Mouse (Mus musculus) liver, embryonic 16.5 days (tissue): Measurements from ENCODE around the gene Atp5l. TPM values are rescaled to one million over a fixed set of nuclear protein-coding genes. Genes with fewer than 3 reads are reported as not detected.
A peak's percentile ranks its signal among the peaks of the same experiment; 100 is the strongest.

ENCODE experiments used
- ATAC-seq: fragments of 200-750 bp; cut with Nextera tagmentation; 2 replicates; pipeline ENCODE4 v1.8.0; 2017; ENCODE audit warnings: low read depth, mild to moderate bottlenecking, moderate number of reproducible peaks, moderate library complexity
- H3K27ac ChIP-seq: fragments of 300-500 bp; sonication (generic); 2 replicates; pipeline ENCODE4 v1.5.1; 2014; ENCODE audit warnings: mild to moderate bottlenecking, low read length
- H3K27me3 ChIP-seq: fragments of 300-500 bp; sonication (generic); 2 replicates; pipeline ENCODE4 v1.6.1; 2014; ENCODE audit warnings: low read depth, low read length, mixed read lengths; ENCODE audit not compliant: control insufficient read depth, insufficient read depth
- H3K36me3 ChIP-seq: fragments of 300-500 bp; sonication (generic); 2 replicates; pipeline ENCODE4 v1.6.1; 2014; ENCODE audit warnings: mild to moderate bottlenecking; ENCODE audit not compliant: control insufficient read depth, insufficient read depth
- H3K4me1 ChIP-seq: fragments of 300-500 bp; sonication (generic); 2 replicates; pipeline ENCODE4 v1.6.1; 2014; ENCODE audit warnings: low read depth, low read length, mixed read lengths; ENCODE audit not compliant: control insufficient read depth
- H3K4me2 ChIP-seq: fragments of 300-500 bp; sonication (generic); 2 replicates; pipeline ENCODE4 v1.6.1; 2014; ENCODE audit warnings: low read depth, low read length, mixed read lengths
- H3K4me3 ChIP-seq: fragments of 300-500 bp; sonication (generic); 2 replicates; pipeline ENCODE4 v1.5.1; 2014; ENCODE audit warnings: low read depth, mild to moderate bottlenecking, low read length
- H3K9ac ChIP-seq: fragments of 300-500 bp; sonication (generic); 2 replicates; pipeline ENCODE4 v1.6.1; 2014; ENCODE audit warnings: low read depth, low read length
- H3K9me3 ChIP-seq: fragments of 300-500 bp; sonication (generic); replicated peaks from 2 replicates; pipeline ENCODE4 v1.6.1; 2016; ENCODE audit warnings: low read length; ENCODE audit not compliant: control insufficient read depth
- WGBS: fragments of 180-500 bp; shearing (Covaris S2); extraction: QIAGEN DNeasy Blood & Tissue Kit; methylation state at CpG from one replicate; pipeline ENCODE4 v1.1.7; 2014; ENCODE audit not compliant: insufficient replicate concordance; 5-methylcytosine and 5-hydroxymethylcytosine counted together
- polyA plus RNA-seq: library from polyadenylated mRNA; unstranded; fragments of >200 nt; fragmentation: Nextera tagmentation; extraction: Ambion mirVana; gene quantifications from 2 replicates; pipeline ENCODE4 v1.2.1, GENCODE M21; 2015

The Atp5l gene
- polyA plus RNA-seq, 1 experiment from 2014 or later = 467 TPM

DNA sequence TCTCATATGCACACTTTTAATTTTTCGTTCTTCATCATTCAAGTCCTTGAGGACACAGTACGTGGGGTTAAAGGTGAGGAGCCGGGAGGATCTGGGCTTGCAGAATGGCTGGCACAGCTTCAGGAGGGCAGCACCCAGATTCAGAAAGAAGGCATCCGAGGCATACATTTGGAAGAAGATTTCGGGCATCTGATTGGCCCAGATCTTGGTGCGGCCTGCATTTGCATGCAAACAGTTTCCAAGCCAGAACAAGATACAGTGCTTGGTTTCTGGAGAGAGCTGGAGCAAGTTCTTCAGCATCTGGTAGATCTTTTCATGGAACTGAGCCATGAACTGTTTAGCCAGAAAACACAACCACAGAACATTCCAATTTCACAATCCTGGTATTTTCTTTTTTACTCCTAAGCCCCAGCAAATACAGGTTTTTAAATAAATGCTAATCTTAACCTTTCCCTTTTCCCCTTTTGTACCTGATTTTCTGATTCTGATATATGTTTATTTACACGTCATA is 25.7 kb upstream of the Atp5l start:
- H3K4me3 ChIP-seq = no peak overlapping the region
- no peaks in the 10 kb centered on the region for H3K27me3 ChIP-seq
- H3K9ac ChIP-seq = no peak overlapping the region
- no peak for ATAC-seq
- H3K36me3 ChIP-seq = peaks cover 44% of the 10 kb centered on the region
- 80% methylated on average over 7 of the region's 7 CpGs for WGBS
- H3K4me1 ChIP-seq = no peaks in the 10 kb centered on the region
- no peak overlapping the region for H3K27ac ChIP-seq
- no peak overlapping the region for H3K4me2 ChIP-seq
- no peaks in the 10 kb centered on the region for H3K9me3 ChIP-seq

DNA sequence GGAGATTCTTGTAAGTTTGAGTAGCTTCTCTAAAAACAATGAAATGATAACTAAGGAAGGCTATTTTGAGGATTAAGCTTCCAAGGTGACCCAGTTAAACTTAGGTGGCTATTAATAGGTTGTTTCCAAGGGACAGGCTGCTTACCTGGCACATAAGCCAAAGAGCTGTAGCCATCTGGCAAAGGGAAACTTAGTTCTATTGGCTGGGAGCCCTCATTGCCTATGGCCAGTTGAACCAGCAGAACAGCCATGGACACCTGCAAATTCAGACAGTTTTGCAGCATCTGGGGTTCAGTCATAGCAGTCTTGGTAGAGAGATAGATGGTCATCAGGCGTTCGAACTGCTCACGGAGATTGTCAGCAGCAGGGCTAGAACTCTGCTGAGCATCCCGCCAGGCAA is 21.9 kb upstream of the Atp5l start:
- Histone ChIP-seq H3K27ac (no peak overlapping the region), H3K4me2 (no peak overlapping the region), H3K4me3 (no peak overlapping the region), H3K9ac (no peak overlapping the region), H3K36me3 (peaks cover 32% of the 10 kb centered on the region), H3K9me3 (no peaks in the 10 kb centered on the region), H3K27me3 (no peaks in the 10 kb centered on the region), H3K4me1 (no peaks in the 10 kb centered on the region)
- WGBS = 91% methylated on average over 4 of the region's 4 CpGs
- ATAC-seq = no peak

DNA sequence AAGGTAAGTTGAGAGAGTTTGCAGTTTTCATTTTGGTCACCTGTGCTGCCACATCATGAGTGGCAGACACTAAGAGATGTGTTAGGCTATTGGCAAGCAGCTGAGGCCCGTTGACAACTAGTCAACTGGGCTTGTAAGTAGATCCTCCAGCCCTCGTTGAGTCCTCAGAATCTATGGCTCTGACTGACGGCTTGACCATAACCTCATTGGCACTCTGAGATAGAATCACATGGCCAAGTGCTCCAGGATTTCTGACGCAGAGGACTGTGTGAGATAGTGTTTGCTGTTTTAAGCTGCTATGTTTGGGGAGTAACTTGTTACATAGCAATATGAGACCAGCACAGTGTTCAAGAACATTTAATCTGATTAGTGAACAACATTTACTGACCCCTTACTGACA is 21.2 kb upstream of the Atp5l start:
- no peak overlapping the region for H3K4me2 ChIP-seq
- no peak overlapping the region for H3K4me3 ChIP-seq
- no peaks in the 10 kb centered on the region for H3K4me1 ChIP-seq
- 73% methylated on average over 4 of the region's 4 CpGs for WGBS
- H3K27me3 ChIP-seq = no peaks in the 10 kb centered on the region
- peaks cover 33% of the 10 kb centered on the region for H3K36me3 ChIP-seq
- H3K9ac ChIP-seq = no peak overlapping the region
- ATAC-seq = no peak
- H3K27ac ChIP-seq = no peak overlapping the region
- no peaks in the 10 kb centered on the region for H3K9me3 ChIP-seq

DNA sequence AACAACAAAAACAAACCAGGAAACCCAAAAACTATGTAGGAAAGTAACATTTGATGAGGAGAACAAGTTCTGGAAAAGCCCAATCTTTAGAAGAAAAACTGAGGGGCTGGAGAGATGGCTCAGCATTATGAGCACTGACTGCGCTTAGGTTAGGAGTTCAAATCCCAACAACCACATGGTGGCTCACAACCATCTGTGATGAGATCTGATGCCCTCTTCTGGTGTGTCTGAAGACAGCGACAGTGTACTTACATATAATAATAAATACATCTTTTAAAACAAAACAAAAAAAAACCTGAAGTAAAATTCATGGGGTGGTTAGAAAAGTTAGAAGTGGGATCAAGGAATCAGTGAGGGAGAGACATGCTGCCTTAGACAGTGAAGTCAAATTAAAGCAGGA is 1.0 kb upstream of the Atp5l start:
- H3K9me3 ChIP-seq = no peaks in the 10 kb centered on the region
- H3K4me3 ChIP-seq = peak overlapping the region; percentile 98
- WGBS = 75% methylated on average over 2 of the region's 2 CpGs
- no peak overlapping the region for H3K27ac ChIP-seq
- no peaks in the 10 kb centered on the region for H3K27me3 ChIP-seq
- H3K4me1 ChIP-seq = peaks cover 7% of the 10 kb centered on the region
- no peak overlapping the region; the same call in 1 of the 2 replicates for H3K9ac ChIP-seq
- peak overlapping the region; percentile 71 for H3K4me2 ChIP-seq
- H3K36me3 ChIP-seq = no peaks in the 10 kb centered on the region
- no peak for ATAC-seq

DNA sequence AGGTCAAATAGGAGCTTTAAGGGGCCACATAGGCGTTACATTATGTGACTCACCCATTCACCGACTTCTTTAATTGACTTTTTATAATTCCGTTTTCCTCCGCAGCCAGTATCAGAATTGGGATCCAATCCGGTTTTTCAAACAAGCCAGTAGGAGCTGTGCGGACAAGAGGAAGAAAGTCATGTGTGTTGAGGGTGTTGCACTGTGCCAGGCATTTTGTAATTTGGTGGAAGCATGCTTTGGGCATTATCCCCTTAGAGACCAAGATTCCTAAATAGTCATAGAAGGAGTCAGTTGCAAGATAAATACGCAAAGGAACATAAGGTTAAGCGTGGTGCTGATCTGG is 554 bp upstream of the Atp5l start:
- Histone ChIP-seq H3K9ac (peak overlapping the region; percentile 97), H3K4me1 (peaks cover 7% of the 10 kb centered on the region), H3K9me3 (no peaks in the 10 kb centered on the region), H3K27ac (peak overlapping the region; percentile 83), H3K27me3 (no peaks in the 10 kb centered on the region), H3K36me3 (no peaks in the 10 kb centered on the region), H3K4me3 (peak overlapping the region; percentile 98), H3K4me2 (peak overlapping the region; percentile 71)
- peak; percentile 71 for ATAC-seq
- WGBS = 0% methylated on average over 8 of the region's 8 CpGs

DNA sequence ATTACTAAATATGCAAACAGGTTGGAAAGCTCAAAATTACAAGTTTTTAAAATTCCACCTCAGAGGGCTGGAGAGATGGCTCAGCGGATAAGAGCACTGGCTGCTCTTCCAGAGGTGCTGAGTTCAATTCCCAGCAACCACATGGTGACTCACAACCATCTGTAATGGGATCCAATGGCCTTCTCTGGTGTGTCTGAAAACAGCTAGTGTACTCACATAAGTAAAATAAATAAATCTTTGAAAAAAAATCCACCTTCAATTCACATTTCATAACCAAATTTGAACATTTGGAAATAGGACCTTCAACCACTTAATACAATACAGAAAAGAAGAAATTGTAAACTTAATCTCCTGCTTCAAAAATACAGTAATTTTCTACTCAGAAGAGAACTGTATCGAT is 936 bp downstream of the Atp5l start:
- H3K27ac ChIP-seq = peak overlapping the region; percentile 83
- no peak for ATAC-seq
- H3K4me1 ChIP-seq = peaks cover 9% of the 10 kb centered on the region
- H3K9me3 ChIP-seq = no peaks in the 10 kb centered on the region
- H3K27me3 ChIP-seq = no peaks in the 10 kb centered on the region
- peak overlapping the region; percentile 98 for H3K4me3 ChIP-seq
- no peaks in the 10 kb centered on the region for H3K36me3 ChIP-seq
- H3K9ac ChIP-seq = peak overlapping the region; percentile 97
- WGBS = 27% methylated on average over 2 of the region's 2 CpGs
- peak overlapping the region; percentile 71 for H3K4me2 ChIP-seq

DNA sequence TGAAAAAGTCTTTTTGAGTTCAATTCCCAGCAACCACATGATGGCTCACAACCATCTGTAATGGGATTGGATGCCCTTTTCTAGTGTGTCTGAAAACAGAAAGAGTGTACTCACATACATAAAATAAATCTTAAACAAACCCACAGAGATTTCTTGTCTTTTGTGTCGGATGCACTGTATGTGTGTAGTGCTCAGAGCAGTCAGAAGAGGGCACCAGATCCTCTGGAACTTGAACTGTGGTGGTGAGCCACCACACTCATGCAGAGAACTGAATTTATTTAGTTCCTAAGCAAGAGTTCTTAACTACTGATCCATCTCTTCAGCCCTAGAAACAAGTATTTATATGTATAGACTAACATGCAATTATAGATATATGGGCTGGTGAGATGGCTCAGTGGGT is 4.3 kb downstream of the Atp5l start:
- H3K4me1 ChIP-seq = peaks cover 9% of the 10 kb centered on the region
- no peaks in the 10 kb centered on the region for H3K27me3 ChIP-seq
- H3K36me3 ChIP-seq = peaks cover 7% of the 10 kb centered on the region
- ATAC-seq = no peak
- no peak overlapping the region for H3K4me3 ChIP-seq
- no peak overlapping the region for H3K27ac ChIP-seq
- WGBS = 37% methylated on average over 1 of the region's 1 CpGs
- H3K9ac ChIP-seq = no peak overlapping the region
- no peaks in the 10 kb centered on the region for H3K9me3 ChIP-seq
- no peak overlapping the region for H3K4me2 ChIP-seq

DNA sequence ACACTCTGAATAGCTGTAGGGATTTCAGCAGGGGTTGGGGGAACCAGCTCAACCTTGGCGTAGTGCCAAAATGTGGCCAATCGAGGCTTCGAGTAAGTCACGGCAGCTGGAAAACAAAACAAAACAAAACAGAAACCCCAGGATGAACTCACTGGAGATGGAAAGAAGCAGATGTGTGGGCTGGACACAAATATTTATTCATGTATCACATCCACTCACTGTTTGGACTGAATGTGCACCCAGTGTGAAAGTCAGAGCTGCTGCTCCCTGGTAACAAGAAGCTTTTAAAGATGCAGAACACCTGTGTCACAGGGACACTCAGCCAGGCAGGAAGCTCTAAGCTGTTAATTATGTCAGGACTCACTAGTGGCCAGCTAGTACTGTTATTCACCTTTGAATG is 5.8 kb downstream of the Atp5l start:
- no peak for ATAC-seq
- H3K9me3 ChIP-seq = no peaks in the 10 kb centered on the region
- 61% methylated on average over 4 of the region's 4 CpGs for WGBS

DNA sequence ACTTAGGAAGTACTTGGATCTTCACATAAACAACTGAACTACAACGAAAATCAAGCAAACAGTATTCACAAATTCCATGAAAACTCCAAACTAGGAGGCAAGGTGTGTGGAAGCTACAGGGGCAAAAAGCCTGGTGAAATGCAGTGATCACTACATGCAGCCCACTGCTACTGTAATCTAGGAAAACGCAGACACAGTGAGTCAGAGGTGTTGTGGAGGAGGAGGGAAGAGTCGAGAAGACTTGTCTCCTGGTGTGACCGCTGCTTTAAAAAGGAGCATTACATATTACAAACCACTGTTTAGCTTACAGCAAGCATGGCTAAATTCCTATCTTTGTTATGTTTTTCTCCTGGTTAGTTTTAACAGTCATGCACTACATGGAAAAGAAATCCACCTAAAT is 9.2 kb downstream of the Atp5l start:
- H3K9me3 ChIP-seq = no peaks in the 10 kb centered on the region
- H3K4me3 ChIP-seq = no peak overlapping the region
- 84% methylated on average over 4 of the region's 4 CpGs for WGBS
- peaks cover 15% of the 10 kb centered on the region for H3K36me3 ChIP-seq
- no peak overlapping the region for H3K4me2 ChIP-seq
- no peaks in the 10 kb centered on the region for H3K27me3 ChIP-seq
- H3K9ac ChIP-seq = no peak overlapping the region
- no peak for ATAC-seq
- no peak overlapping the region for H3K27ac ChIP-seq
- peaks cover 2% of the 10 kb centered on the region; the same call in 1 of the 2 replicates for H3K4me1 ChIP-seq

More for the DNA sequence above, 5.8 kb downstream of the Atp5l start:
- Histone ChIP-seq H3K36me3 (peaks cover 15% of the 10 kb centered on the region), H3K4me3 (no peak overlapping the region), H3K27ac (no peak overlapping the region), H3K4me2 (no peak overlapping the region), H3K27me3 (no peaks in the 10 kb centered on the region), H3K9ac (no peak overlapping the region), H3K4me1 (peaks cover 9% of the 10 kb centered on the region)
